Mouse (Mus musculus): ENCODE measurements at regions not wholly inside any gene's neighbourhood (a gene's known extent, or its start where the extent isn't known, plus 50 kb on each side); places are given as distances from the start of the nearest gene placed in this dataset.
A peak's percentile ranks its signal among the peaks of the same experiment; 100 is the strongest.

- Histone ChIP-seq H3K4me1 (replicated peaks; ENCODE audit: control insufficient read depth, insufficient read depth, low read length) (no peaks in the 10 kb centered on the region), H3K27me3 (ENCODE audit: control insufficient read depth, insufficient read depth, low read length) (no peaks in the 10 kb centered on the region), H3K4me3 (ENCODE audit: low read depth, low read length) (no peak overlapping the region), H3K9me3 (ENCODE audit: control insufficient read depth, low read length) (no peaks in the 10 kb centered on the region), H3K9ac (ENCODE audit: low read depth, low read length) (no peak overlapping the region), H3K4me2 (replicated peaks; ENCODE audit: low read depth, low read length) (no peak overlapping the region), H3K27ac (ENCODE audit: low read depth, low read length) (no peak overlapping the region), H3K36me3 (ENCODE audit: control insufficient read depth, insufficient read depth, low read length) (no peaks in the 10 kb centered on the region)
- DNase-seq (ENCODE audit: low spot score) = no peak
- WGBS = 82% methylated on average over 4 of the region's 4 CpGs
- ATAC-seq (ENCODE audit: low FRiP score) = no peak
Measured at GRCm38 (mm10) chr16:9151936-9152335, 322.0 kb downstream of the 1810013L24Rik start.

- ATAC-seq (ENCODE audit: low FRiP score) = no peak
- H3K4me1 ChIP-seq (replicated peaks; ENCODE audit: control insufficient read depth, insufficient read depth, low read length) = no peaks in the 10 kb centered on the region
- no peak overlapping the region for H3K4me3 ChIP-seq (ENCODE audit: low read depth, low read length)
- H3K4me2 ChIP-seq (replicated peaks; ENCODE audit: low read depth, low read length) = no peak overlapping the region
- H3K9me3 ChIP-seq (ENCODE audit: control insufficient read depth, low read length) = no peaks in the 10 kb centered on the region
- no peak overlapping the region for H3K27ac ChIP-seq (ENCODE audit: low read depth, low read length)
- WGBS = 86% methylated on average over 4 of the region's 4 CpGs
- no peaks in the 10 kb centered on the region for H3K36me3 ChIP-seq (ENCODE audit: control insufficient read depth, insufficient read depth, low read length)
- no peak overlapping the region for H3K9ac ChIP-seq (ENCODE audit: low read depth, low read length)
- H3K27me3 ChIP-seq (ENCODE audit: control insufficient read depth, insufficient read depth, low read length) = no peaks in the 10 kb centered on the region
- no peak for DNase-seq (ENCODE audit: low spot score)
Measured at GRCm38 (mm10) chr16:9153501-9153900, 323.6 kb downstream of the 1810013L24Rik start.

- Histone ChIP-seq H3K9me3 (ENCODE audit: control insufficient read depth, low read length) (no peaks in the 10 kb centered on the region), H3K9ac (ENCODE audit: low read depth, low read length) (no peak overlapping the region), H3K4me3 (ENCODE audit: low read depth, low read length) (no peak overlapping the region), H3K4me2 (replicated peaks; ENCODE audit: low read depth, low read length) (no peak overlapping the region), H3K36me3 (ENCODE audit: control insufficient read depth, insufficient read depth, low read length) (no peaks in the 10 kb centered on the region), H3K27me3 (ENCODE audit: control insufficient read depth, insufficient read depth, low read length) (no peaks in the 10 kb centered on the region), H3K4me1 (replicated peaks; ENCODE audit: control insufficient read depth, insufficient read depth, low read length) (no peaks in the 10 kb centered on the region), H3K27ac (ENCODE audit: low read depth, low read length) (no peak overlapping the region)
- ATAC-seq (ENCODE audit: low FRiP score) (no peak), DNase-seq (ENCODE audit: low spot score) (no peak)
- 52% methylated on average over 8 of the region's 8 CpGs for WGBS
Measured at GRCm38 (mm10) chr16:9165763-9166310, 335.9 kb downstream of the 1810013L24Rik start.

- no peaks in the 10 kb centered on the region for H3K4me1 ChIP-seq (replicated peaks; ENCODE audit: control insufficient read depth, insufficient read depth, low read length)
- 75% methylated on average over 3 of the region's 3 CpGs for WGBS
- no peak overlapping the region for H3K4me3 ChIP-seq (ENCODE audit: low read depth, low read length)
- ATAC-seq (ENCODE audit: low FRiP score) (no peak), DNase-seq (ENCODE audit: low spot score) (no peak)
- no peaks in the 10 kb centered on the region for H3K36me3 ChIP-seq (ENCODE audit: control insufficient read depth, insufficient read depth, low read length)
- no peaks in the 10 kb centered on the region for H3K9me3 ChIP-seq (ENCODE audit: control insufficient read depth, low read length)
- no peaks in the 10 kb centered on the region for H3K27me3 ChIP-seq (ENCODE audit: control insufficient read depth, insufficient read depth, low read length)
- H3K4me2 ChIP-seq (replicated peaks; ENCODE audit: low read depth, low read length) = no peak overlapping the region
- H3K9ac ChIP-seq (ENCODE audit: low read depth, low read length) = no peak overlapping the region
- H3K27ac ChIP-seq (ENCODE audit: low read depth, low read length) = no peak overlapping the region
Measured at GRCm38 (mm10) chr16:9176402-9176801, 346.5 kb downstream of the 1810013L24Rik start.

- H3K27me3 ChIP-seq (ENCODE audit: control insufficient read depth, insufficient read depth, low read length) = no peaks in the 10 kb centered on the region
- no peak overlapping the region for H3K4me3 ChIP-seq (ENCODE audit: low read depth, low read length)
- peaks cover 4% of the 10 kb centered on the region; the same call in 1 of the 2 replicates for H3K9me3 ChIP-seq (ENCODE audit: control insufficient read depth, low read length)
- H3K4me1 ChIP-seq (replicated peaks; ENCODE audit: control insufficient read depth, insufficient read depth, low read length) = no peaks in the 10 kb centered on the region
- H3K27ac ChIP-seq (ENCODE audit: low read depth, low read length) = no peak overlapping the region
- no peaks in the 10 kb centered on the region for H3K36me3 ChIP-seq (ENCODE audit: control insufficient read depth, insufficient read depth, low read length)
- DNase-seq (ENCODE audit: low spot score) (no peak), ATAC-seq (ENCODE audit: low FRiP score) (no peak)
- H3K4me2 ChIP-seq (replicated peaks; ENCODE audit: low read depth, low read length) = no peak overlapping the region
- no peak overlapping the region for H3K9ac ChIP-seq (ENCODE audit: low read depth, low read length)
- 49% methylated on average over 13 of the region's 13 CpGs for WGBS
Measured at GRCm38 (mm10) chr16:9195821-9196220, 365.9 kb downstream of the 1810013L24Rik start.

- Histone ChIP-seq H3K9me3 (ENCODE audit: control insufficient read depth, low read length) (no peaks in the 10 kb centered on the region), H3K4me3 (ENCODE audit: low read depth, low read length) (no peak overlapping the region), H3K4me2 (replicated peaks; ENCODE audit: low read depth, low read length) (no peak overlapping the region), H3K27me3 (ENCODE audit: control insufficient read depth, insufficient read depth, low read length) (no peaks in the 10 kb centered on the region), H3K36me3 (ENCODE audit: control insufficient read depth, insufficient read depth, low read length) (no peaks in the 10 kb centered on the region), H3K4me1 (replicated peaks; ENCODE audit: control insufficient read depth, insufficient read depth, low read length) (no peaks in the 10 kb centered on the region), H3K9ac (ENCODE audit: low read depth, low read length) (no peak overlapping the region), H3K27ac (ENCODE audit: low read depth, low read length) (no peak overlapping the region)
- WGBS = 92% methylated on average over 1 of the region's 1 CpGs
- no peak for DNase-seq (ENCODE audit: low spot score)
- no peak for ATAC-seq (ENCODE audit: low FRiP score)
Measured at GRCm38 (mm10) chr16:9198903-9199532, 369.1 kb downstream of the 1810013L24Rik start.

GRCm38 (mm10) chr16:9208602-9209001 is 378.7 kb downstream of the 1810013L24Rik start:
- no peak overlapping the region for H3K4me2 ChIP-seq (replicated peaks; ENCODE audit: low read depth, low read length)
- DNase-seq (ENCODE audit: low spot score) (no peak), ATAC-seq (ENCODE audit: low FRiP score) (no peak)
- H3K4me1 ChIP-seq (replicated peaks; ENCODE audit: control insufficient read depth, insufficient read depth, low read length) = no peaks in the 10 kb centered on the region
- WGBS = 92% methylated on average over 4 of the region's 4 CpGs
- H3K27me3 ChIP-seq (ENCODE audit: control insufficient read depth, insufficient read depth, low read length) = no peaks in the 10 kb centered on the region
- no peak overlapping the region for H3K27ac ChIP-seq (ENCODE audit: low read depth, low read length)
- H3K4me3 ChIP-seq (ENCODE audit: low read depth, low read length) = no peak overlapping the region
- no peaks in the 10 kb centered on the region for H3K36me3 ChIP-seq (ENCODE audit: control insufficient read depth, insufficient read depth, low read length)
- no peak overlapping the region for H3K9ac ChIP-seq (ENCODE audit: low read depth, low read length)
- H3K9me3 ChIP-seq (ENCODE audit: control insufficient read depth, low read length) = no peaks in the 10 kb centered on the region; the same call in 1 of the 2 replicates

GRCm38 (mm10) chr16:9211485-9211884 is 381.6 kb downstream of the 1810013L24Rik start:
- Histone ChIP-seq H3K27me3 (ENCODE audit: control insufficient read depth, insufficient read depth, low read length) (no peaks in the 10 kb centered on the region), H3K27ac (ENCODE audit: low read depth, low read length) (no peak overlapping the region), H3K36me3 (ENCODE audit: control insufficient read depth, insufficient read depth, low read length) (no peaks in the 10 kb centered on the region), H3K9ac (ENCODE audit: low read depth, low read length) (no peak overlapping the region), H3K4me1 (replicated peaks; ENCODE audit: control insufficient read depth, insufficient read depth, low read length) (no peaks in the 10 kb centered on the region), H3K4me2 (replicated peaks; ENCODE audit: low read depth, low read length) (no peak overlapping the region), H3K4me3 (ENCODE audit: low read depth, low read length) (no peak overlapping the region), H3K9me3 (ENCODE audit: control insufficient read depth, low read length) (no peaks in the 10 kb centered on the region; the same call in 1 of the 2 replicates)
- WGBS = 88% methylated on average over 6 of the region's 6 CpGs
- no peak for ATAC-seq (ENCODE audit: low FRiP score)
- DNase-seq (ENCODE audit: low spot score) = no peak

GRCm38 (mm10) chr16:9215131-9215530 is 385.2 kb downstream of the 1810013L24Rik start:
- no peak overlapping the region for H3K27ac ChIP-seq (ENCODE audit: low read depth, low read length)
- H3K27me3 ChIP-seq (ENCODE audit: control insufficient read depth, insufficient read depth, low read length) = no peaks in the 10 kb centered on the region
- ATAC-seq (ENCODE audit: low FRiP score) (no peak), DNase-seq (ENCODE audit: low spot score) (peak; percentile 10)
- H3K4me1 ChIP-seq (replicated peaks; ENCODE audit: control insufficient read depth, insufficient read depth, low read length) = no peaks in the 10 kb centered on the region
- H3K4me2 ChIP-seq (replicated peaks; ENCODE audit: low read depth, low read length) = no peak overlapping the region
- H3K4me3 ChIP-seq (ENCODE audit: low read depth, low read length) = no peak overlapping the region
- H3K9me3 ChIP-seq (ENCODE audit: control insufficient read depth, low read length) = no peaks in the 10 kb centered on the region
- H3K36me3 ChIP-seq (ENCODE audit: control insufficient read depth, insufficient read depth, low read length) = no peaks in the 10 kb centered on the region
- H3K9ac ChIP-seq (ENCODE audit: low read depth, low read length) = no peak overlapping the region
- 56% methylated on average over 1 of the region's 1 CpGs for WGBS

Measured in hindbrain, embryonic 11.5 days (tissue).